Mouse (Mus musculus): ENCODE data around the gene Galp.
"Not testable (repeated sequence)": the region's sequence is repeated elsewhere in the genome, so short reads cannot be mapped to it uniquely, and the experiment has no call there.

Galp gene

DNA sequence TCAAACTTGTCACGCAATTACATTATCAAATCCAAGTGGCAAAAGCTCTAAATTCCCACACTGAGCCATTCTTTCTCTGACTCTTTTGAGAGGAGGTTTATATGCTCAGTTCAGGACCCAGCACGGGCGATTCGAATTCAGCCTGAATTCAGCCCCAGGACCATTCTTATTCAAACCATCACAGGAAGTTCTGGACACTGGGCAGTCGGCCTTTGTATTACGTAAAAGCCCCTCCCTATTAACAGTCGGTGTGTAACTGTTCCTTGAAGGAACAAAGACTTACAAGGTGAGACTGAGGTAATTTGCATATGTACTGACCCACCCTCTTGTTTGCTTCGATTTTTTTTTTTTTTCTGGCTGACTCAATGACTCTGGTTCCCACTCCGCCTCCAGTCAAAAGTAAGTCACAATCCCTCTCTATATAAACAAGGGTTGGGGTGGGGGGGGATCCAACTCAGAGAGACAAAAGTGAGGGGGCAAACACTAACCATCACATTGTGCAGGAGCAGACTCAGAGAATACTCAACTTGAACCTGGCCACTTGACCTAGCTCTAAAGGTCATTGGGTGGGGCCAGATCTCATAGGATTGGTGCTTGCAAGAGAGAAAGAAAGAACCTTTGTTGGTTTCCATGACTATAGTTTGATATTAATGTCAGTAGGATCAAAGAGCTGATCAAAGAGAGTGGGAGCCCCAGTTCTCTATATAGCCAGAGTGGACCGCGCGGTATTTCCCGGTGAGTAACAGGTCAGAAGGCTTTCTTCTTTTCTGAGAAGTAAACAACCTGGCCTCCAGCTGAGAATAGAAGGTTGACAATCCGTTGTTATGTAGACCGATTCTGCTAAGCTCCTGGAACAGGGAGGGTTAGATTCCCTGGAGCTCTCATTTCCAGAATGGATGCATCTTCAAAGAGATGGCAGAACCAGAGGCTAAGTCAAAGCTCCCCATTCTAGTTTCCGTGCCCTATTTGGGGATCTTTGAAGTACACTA lies 61.6 kb downstream of the Galp start:
- no peak for DNase-seq (ENCODE audit: low spot score in 2 of 2)

GRCm38 (mm10) chr7:6260004-6260403 lies 63.1 kb downstream of the Galp start:
- DNase-seq (ENCODE audit: low spot score in 2 of 2): not testable (repeated sequence)

GRCm38 (mm10) chr7:6262120-6262519 lies 65.2 kb downstream of the Galp start:
- no peak for DNase-seq (ENCODE audit: low spot score in 2 of 2)

- no peak for DNase-seq (ENCODE audit: low spot score in 2 of 2)
Measured at GRCm38 (mm10) chr7:6262984-6263383, 66.1 kb downstream of the Galp start.

DNA sequence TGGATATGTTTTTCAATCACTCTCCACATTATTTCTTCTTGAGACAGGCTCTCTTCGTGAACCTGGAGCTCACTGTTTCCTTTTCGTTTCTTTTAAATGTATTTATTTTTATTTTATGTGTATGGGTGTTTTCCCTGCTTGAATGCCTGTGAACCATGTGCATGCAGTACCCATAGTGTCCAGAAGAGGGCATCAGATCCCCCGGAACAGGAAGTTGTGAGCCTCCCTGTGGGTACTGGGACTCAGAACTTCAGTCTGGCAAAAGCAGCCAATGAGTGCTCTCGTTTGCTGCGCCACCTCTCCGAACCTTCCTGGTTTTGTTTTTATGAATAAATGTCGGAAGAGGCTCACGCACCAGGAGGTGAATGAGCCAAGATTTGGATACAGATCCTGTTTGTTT lies 68.8 kb downstream of the Galp start:
- no peak for DNase-seq (ENCODE audit: low spot score in 2 of 2)

All from frontal cortex, postnatal 14 days (tissue).